Mouse (Mus musculus): ENCODE measurements around the gene Gm9195. TPM values are rescaled to one million over a fixed set of nuclear protein-coding genes. Genes with fewer than 3 reads are reported as not detected.

Gene Gm9195
- polyA plus RNA-seq (2015; fragmentation: Nextera tagmentation; extraction: Ambion mirVana), result not detected in 2 replicates

GRCm38 (mm10) chr14:72491738-72492137 lies at the start of gene Gm9195:
Gene Gm9195, minus strand, starts transcription at chr14:72491838.
- TF ChIP-seq CTCF (IDR thresholded peaks at IDR 0.05; ENCODE audit: low read depth), result no peak
- no peak within 1 kb of the TSS for H3K9ac ChIP-seq (ENCODE audit: low read depth, low read length)
- WGBS, result 85% methylated on average over 5 of the region's 5 CpGs

GRCm38 (mm10) chr14:72536392-72537017 lies 44.9 kb upstream of the Gm9195 start:
- WGBS, result 85% methylated on average over 5 of the region's 5 CpGs
- Histone ChIP-seq H3K4me1 (replicated peaks; ENCODE audit: control insufficient read depth, insufficient read depth, low read length) (no peaks in the 10 kb centered on the region), H3K27me3 (replicated peaks; ENCODE audit: control insufficient read depth, insufficient read depth, low read length) (peaks cover 9% of the 10 kb centered on the region), H3K27ac (ENCODE audit: low read depth, low read length) (no peak overlapping the region), H3K9me3 (ENCODE audit: control insufficient read depth) (no peaks in the 10 kb centered on the region), H3K4me3 (ENCODE audit: low read depth, low read length) (no peak overlapping the region), H3K36me3 (ENCODE audit: control insufficient read depth, insufficient read depth) (peaks cover 28% of the 10 kb centered on the region), H3K4me2 (replicated peaks; ENCODE audit: low read depth) (no peak overlapping the region), H3K9ac (ENCODE audit: low read depth, low read length) (no peak overlapping the region)
- ATAC-seq, result no peak
- no peak for TF ChIP-seq CTCF (IDR thresholded peaks at IDR 0.05; ENCODE audit: low read depth)

More at GRCm38 (mm10) chr14:72491738-72492137, at the start of gene Gm9195:
- no peaks in the 10 kb centered on the region for H3K36me3 ChIP-seq (ENCODE audit: control insufficient read depth, insufficient read depth)
- no peak within 1 kb of the TSS for H3K4me3 ChIP-seq (ENCODE audit: low read depth, low read length)
- H3K4me2 ChIP-seq (replicated peaks; ENCODE audit: low read depth), result no peak within 1 kb of the TSS
- no peaks in the 10 kb centered on the region for H3K27me3 ChIP-seq (replicated peaks; ENCODE audit: control insufficient read depth, insufficient read depth, low read length)
- H3K27ac ChIP-seq (ENCODE audit: low read depth, low read length), result no peak within 1 kb of the TSS
- no peaks in the 10 kb centered on the region for H3K9me3 ChIP-seq (ENCODE audit: control insufficient read depth)
- no peaks in the 10 kb centered on the region for H3K4me1 ChIP-seq (replicated peaks; ENCODE audit: control insufficient read depth, insufficient read depth, low read length)
- no peak for ATAC-seq

- H3K9ac ChIP-seq (ENCODE audit: low read depth, low read length), result no peak overlapping the region
- H3K4me2 ChIP-seq (replicated peaks; ENCODE audit: low read depth), result no peak overlapping the region
- no peaks in the 10 kb centered on the region for H3K9me3 ChIP-seq (ENCODE audit: control insufficient read depth)
- no peak overlapping the region for H3K4me3 ChIP-seq (ENCODE audit: low read depth, low read length)
- WGBS, result 52% methylated on average over 7 of the region's 7 CpGs
- peak; percentile 62 for ATAC-seq
- peaks cover 6% of the 10 kb centered on the region; the same call in 1 of the 2 replicates for H3K36me3 ChIP-seq (ENCODE audit: control insufficient read depth, insufficient read depth)
- peaks cover 21% of the 10 kb centered on the region for H3K27me3 ChIP-seq (replicated peaks; ENCODE audit: control insufficient read depth, insufficient read depth, low read length)
- no peak overlapping the region for H3K27ac ChIP-seq (ENCODE audit: low read depth, low read length)
- no peaks in the 10 kb centered on the region for H3K4me1 ChIP-seq (replicated peaks; ENCODE audit: control insufficient read depth, insufficient read depth, low read length)
- no peak for TF ChIP-seq CTCF (IDR thresholded peaks at IDR 0.05; ENCODE audit: low read depth)
Observed at GRCm38 (mm10) chr14:72533862-72534261, 42.2 kb upstream of the Gm9195 start.

GRCm38 (mm10) chr14:72532028-72532917 lies 40.6 kb upstream of the Gm9195 start:
- peak overlapping the region; percentile 42 for H3K4me3 ChIP-seq (ENCODE audit: low read depth, low read length)
- peaks cover 21% of the 10 kb centered on the region for H3K27me3 ChIP-seq (replicated peaks; ENCODE audit: control insufficient read depth, insufficient read depth, low read length)
- H3K36me3 ChIP-seq (ENCODE audit: control insufficient read depth, insufficient read depth), result peaks cover 6% of the 10 kb centered on the region; the same call in 1 of the 2 replicates
- no peaks in the 10 kb centered on the region for H3K9me3 ChIP-seq (ENCODE audit: control insufficient read depth)
- H3K4me2 ChIP-seq (replicated peaks; ENCODE audit: low read depth), result peak overlapping the region; percentile 68
- 3% methylated on average over 54 of the region's 54 CpGs for WGBS
- H3K9ac ChIP-seq (ENCODE audit: low read depth, low read length), result no peak overlapping the region
- ATAC-seq, result peak; percentile 48; the same call in 1 of the 2 replicates
- TF ChIP-seq CTCF (IDR thresholded peaks at IDR 0.05; ENCODE audit: low read depth), result 0 out of 2 replicates have a peak, but pooled peaks have one; percentile 19
- no peaks in the 10 kb centered on the region for H3K4me1 ChIP-seq (replicated peaks; ENCODE audit: control insufficient read depth, insufficient read depth, low read length)
- no peak overlapping the region for H3K27ac ChIP-seq (ENCODE audit: low read depth, low read length)

- H3K4me1 ChIP-seq (replicated peaks; ENCODE audit: control insufficient read depth, insufficient read depth, low read length), result no peaks in the 10 kb centered on the region
- peaks cover 18% of the 10 kb centered on the region for H3K27me3 ChIP-seq (replicated peaks; ENCODE audit: control insufficient read depth, insufficient read depth, low read length)
- H3K4me2 ChIP-seq (replicated peaks; ENCODE audit: low read depth), result no peak overlapping the region
- no peak for TF ChIP-seq CTCF (IDR thresholded peaks at IDR 0.05; ENCODE audit: low read depth)
- ATAC-seq, result no peak
- no peak overlapping the region for H3K27ac ChIP-seq (ENCODE audit: low read depth, low read length)
- WGBS, result 53% methylated on average over 1 of the region's 1 CpGs
- no peak overlapping the region for H3K9ac ChIP-seq (ENCODE audit: low read depth, low read length)
- H3K4me3 ChIP-seq (ENCODE audit: low read depth, low read length), result no peak overlapping the region
- H3K36me3 ChIP-seq (ENCODE audit: control insufficient read depth, insufficient read depth), result no peaks in the 10 kb centered on the region
- H3K9me3 ChIP-seq (ENCODE audit: control insufficient read depth), result no peaks in the 10 kb centered on the region
Observed at GRCm38 (mm10) chr14:72527126-72527525, 35.5 kb upstream of the Gm9195 start.

GRCm38 (mm10) chr14:72519561-72519960 lies 27.9 kb upstream of the Gm9195 start:
- no peaks in the 10 kb centered on the region for H3K36me3 ChIP-seq (ENCODE audit: control insufficient read depth, insufficient read depth)
- no peak overlapping the region for H3K4me2 ChIP-seq (replicated peaks; ENCODE audit: low read depth)
- no peak for TF ChIP-seq CTCF (IDR thresholded peaks at IDR 0.05; ENCODE audit: low read depth)
- WGBS, result 29% methylated on average over 2 of the region's 2 CpGs
- no peak for ATAC-seq
- H3K27ac ChIP-seq (ENCODE audit: low read depth, low read length), result no peak overlapping the region
- H3K9ac ChIP-seq (ENCODE audit: low read depth, low read length), result no peak overlapping the region
- H3K27me3 ChIP-seq (replicated peaks; ENCODE audit: control insufficient read depth, insufficient read depth, low read length), result no peaks in the 10 kb centered on the region
- H3K4me1 ChIP-seq (replicated peaks; ENCODE audit: control insufficient read depth, insufficient read depth, low read length), result no peaks in the 10 kb centered on the region
- no peak overlapping the region for H3K4me3 ChIP-seq (ENCODE audit: low read depth, low read length)
- no peaks in the 10 kb centered on the region for H3K9me3 ChIP-seq (ENCODE audit: control insufficient read depth)
